Mouse (Mus musculus): ENCODE data around the gene Hist1h1e. TPM values are rescaled to one million over a fixed set of nuclear protein-coding genes. Genes with fewer than 3 reads are reported as not detected.
"Not testable (repeated sequence)": the region's sequence is repeated elsewhere in the genome, so short reads cannot be mapped to it uniquely, and the experiment has no call there.

Hist1h1e gene
- polyA plus RNA-seq, 1 experiment from 2014 or later, result 11.1 TPM

GRCm38 (mm10) chr13:23595622-23596372, 26.6 kb downstream of the Hist1h1e start:
- H3K4me3 ChIP-seq (ENCODE audit: low read depth, low read length), result no peak overlapping the region
- 73% methylated on average over 7 of the region's 7 CpGs for WGBS (ENCODE audit: insufficient replicate concordance)
- no peak for ATAC-seq (replicated peaks; ENCODE audit: insufficient number of reproducible peaks, low FRiP score, low TSS enrichment)

GRCm38 (mm10) chr13:23595185-23595584, 27.2 kb downstream of the Hist1h1e start:
- H3K4me1 ChIP-seq (ENCODE audit: control insufficient read depth, insufficient read depth, low read length), result peaks cover 5% of the 10 kb centered on the region; the same call in 1 of the 2 replicates
- H3K4me3 ChIP-seq (ENCODE audit: low read depth, low read length), result no peak overlapping the region
- WGBS (ENCODE audit: insufficient replicate concordance), result 65% methylated on average over 2 of the region's 2 CpGs
- no peaks in the 10 kb centered on the region for H3K9me3 ChIP-seq (replicated peaks; ENCODE audit: control insufficient read depth, low read length)
- no peak overlapping the region for H3K4me2 ChIP-seq
- no peak overlapping the region for H3K27ac ChIP-seq (ENCODE audit: low read depth, low read length)
- H3K27me3 ChIP-seq (ENCODE audit: control insufficient read depth, insufficient read depth, low read length), result no peaks in the 10 kb centered on the region
- no peak overlapping the region for H3K9ac ChIP-seq (ENCODE audit: low read depth, low read length)
- H3K36me3 ChIP-seq (ENCODE audit: control insufficient read depth, insufficient read depth, low read length), result no peaks in the 10 kb centered on the region
- no peak for ATAC-seq (replicated peaks; ENCODE audit: insufficient number of reproducible peaks, low FRiP score, low TSS enrichment)

More at GRCm38 (mm10) chr13:23595622-23596372, 26.6 kb downstream of the Hist1h1e start:
- Histone ChIP-seq H3K27me3 (ENCODE audit: control insufficient read depth, insufficient read depth, low read length) (no peaks in the 10 kb centered on the region), H3K9ac (ENCODE audit: low read depth, low read length) (no peak overlapping the region; the same call in 1 of the 2 replicates), H3K4me1 (ENCODE audit: control insufficient read depth, insufficient read depth, low read length) (peaks cover 5% of the 10 kb centered on the region; the same call in 1 of the 2 replicates), H3K27ac (ENCODE audit: low read depth, low read length) (no peak overlapping the region), H3K36me3 (ENCODE audit: control insufficient read depth, insufficient read depth, low read length) (no peaks in the 10 kb centered on the region), H3K9me3 (replicated peaks; ENCODE audit: control insufficient read depth, low read length) (no peaks in the 10 kb centered on the region), H3K4me2 (no peak overlapping the region)

- Histone ChIP-seq H3K4me1 (ENCODE audit: control insufficient read depth, insufficient read depth, low read length) (peaks cover 5% of the 10 kb centered on the region; the same call in 1 of the 2 replicates), H3K27me3 (ENCODE audit: control insufficient read depth, insufficient read depth, low read length) (no peaks in the 10 kb centered on the region), H3K27ac (ENCODE audit: low read depth, low read length) (no peak overlapping the region), H3K9me3 (replicated peaks; ENCODE audit: control insufficient read depth, low read length) (no peaks in the 10 kb centered on the region), H3K4me3 (ENCODE audit: low read depth, low read length) (no peak overlapping the region), H3K4me2 (no peak overlapping the region), H3K9ac (ENCODE audit: low read depth, low read length) (no peak overlapping the region), H3K36me3 (ENCODE audit: control insufficient read depth, insufficient read depth, low read length) (no peaks in the 10 kb centered on the region)
- 60% methylated on average over 5 of the region's 5 CpGs for WGBS (ENCODE audit: insufficient replicate concordance)
- ATAC-seq (replicated peaks; ENCODE audit: insufficient number of reproducible peaks, low FRiP score, low TSS enrichment), result no peak
Observed at GRCm38 (mm10) chr13:23593051-23593770, 29.1 kb downstream of the Hist1h1e start.

GRCm38 (mm10) chr13:23592614-23593013, 29.7 kb downstream of the Hist1h1e start:
- no peaks in the 10 kb centered on the region for H3K27me3 ChIP-seq (ENCODE audit: control insufficient read depth, insufficient read depth, low read length)
- WGBS (ENCODE audit: insufficient replicate concordance), result 89% methylated on average over 7 of the region's 7 CpGs
- H3K9me3 ChIP-seq (replicated peaks; ENCODE audit: control insufficient read depth, low read length), result no peaks in the 10 kb centered on the region
- H3K4me1 ChIP-seq (ENCODE audit: control insufficient read depth, insufficient read depth, low read length), result peaks cover 5% of the 10 kb centered on the region; the same call in 1 of the 2 replicates
- H3K4me3 ChIP-seq (ENCODE audit: low read depth, low read length), result no peak overlapping the region
- no peak overlapping the region for H3K9ac ChIP-seq (ENCODE audit: low read depth, low read length)
- H3K4me2 ChIP-seq, result no peak overlapping the region
- H3K27ac ChIP-seq (ENCODE audit: low read depth, low read length), result no peak overlapping the region
- H3K36me3 ChIP-seq (ENCODE audit: control insufficient read depth, insufficient read depth, low read length), result no peaks in the 10 kb centered on the region
- no peak for ATAC-seq (replicated peaks; ENCODE audit: insufficient number of reproducible peaks, low FRiP score, low TSS enrichment)

- H3K36me3 ChIP-seq (ENCODE audit: control insufficient read depth, insufficient read depth, low read length); ATAC-seq (replicated peaks; ENCODE audit: insufficient number of reproducible peaks, low FRiP score, low TSS enrichment); H3K27me3 ChIP-seq (ENCODE audit: control insufficient read depth, insufficient read depth, low read length); H3K27ac ChIP-seq (ENCODE audit: low read depth, low read length); H3K9ac ChIP-seq (ENCODE audit: low read depth, low read length); H3K9me3 ChIP-seq (replicated peaks; ENCODE audit: control insufficient read depth, low read length); H3K4me3 ChIP-seq (ENCODE audit: low read depth, low read length); H3K4me1 ChIP-seq (ENCODE audit: control insufficient read depth, insufficient read depth, low read length); H3K4me2 ChIP-seq: not testable (repeated sequence)
- WGBS (ENCODE audit: insufficient replicate concordance), result 65% methylated on average over 7 of the region's 7 CpGs
Observed at GRCm38 (mm10) chr13:23591886-23592285, 30.5 kb downstream of the Hist1h1e start.

- no peak for ATAC-seq (replicated peaks; ENCODE audit: insufficient number of reproducible peaks, low FRiP score, low TSS enrichment)
- H3K27ac ChIP-seq (ENCODE audit: low read depth, low read length), result no peak overlapping the region
- no peak overlapping the region for H3K9ac ChIP-seq (ENCODE audit: low read depth, low read length)
- 88% methylated on average over 7 of the region's 7 CpGs for WGBS (ENCODE audit: insufficient replicate concordance)
- no peak overlapping the region for H3K4me2 ChIP-seq
- no peaks in the 10 kb centered on the region for H3K36me3 ChIP-seq (ENCODE audit: control insufficient read depth, insufficient read depth, low read length)
- peaks cover 10% of the 10 kb centered on the region for H3K4me1 ChIP-seq (ENCODE audit: control insufficient read depth, insufficient read depth, low read length)
- H3K4me3 ChIP-seq (ENCODE audit: low read depth, low read length), result no peak overlapping the region
- H3K9me3 ChIP-seq (replicated peaks; ENCODE audit: control insufficient read depth, low read length), result no peaks in the 10 kb centered on the region
- no peaks in the 10 kb centered on the region for H3K27me3 ChIP-seq (ENCODE audit: control insufficient read depth, insufficient read depth, low read length)
Observed at GRCm38 (mm10) chr13:23591206-23591605, 31.2 kb downstream of the Hist1h1e start.

GRCm38 (mm10) chr13:23586940-23587225, 35.5 kb downstream of the Hist1h1e start:
- no peak for ATAC-seq (replicated peaks; ENCODE audit: insufficient number of reproducible peaks, low FRiP score, low TSS enrichment)
- Histone ChIP-seq H3K4me1 (ENCODE audit: control insufficient read depth, insufficient read depth, low read length) (peaks cover 16% of the 10 kb centered on the region; the same call in 1 of the 2 replicates), H3K9me3 (replicated peaks; ENCODE audit: control insufficient read depth, low read length) (no peaks in the 10 kb centered on the region), H3K36me3 (ENCODE audit: control insufficient read depth, insufficient read depth, low read length) (no peaks in the 10 kb centered on the region), H3K27ac (ENCODE audit: low read depth, low read length) (peak overlapping the region; percentile 96), H3K27me3 (ENCODE audit: control insufficient read depth, insufficient read depth, low read length) (no peaks in the 10 kb centered on the region), H3K4me2 (peak overlapping the region; percentile 69), H3K4me3 (ENCODE audit: low read depth, low read length) (peak overlapping the region; percentile 36), H3K9ac (ENCODE audit: low read depth, low read length) (peak overlapping the region; percentile 71)
- 12% methylated on average over 1 of the region's 1 CpGs for WGBS (ENCODE audit: insufficient replicate concordance)

GRCm38 (mm10) chr13:23586099-23586939, 36.0 kb downstream of the Hist1h1e start:
- no peak for ATAC-seq (replicated peaks; ENCODE audit: insufficient number of reproducible peaks, low FRiP score, low TSS enrichment)
- no peaks in the 10 kb centered on the region for H3K36me3 ChIP-seq (ENCODE audit: control insufficient read depth, insufficient read depth, low read length)
- H3K27ac ChIP-seq (ENCODE audit: low read depth, low read length), result peak overlapping the region; percentile 96
- no peaks in the 10 kb centered on the region for H3K27me3 ChIP-seq (ENCODE audit: control insufficient read depth, insufficient read depth, low read length)
- peak overlapping the region; percentile 69 for H3K4me2 ChIP-seq
- peak overlapping the region; percentile 71 for H3K9ac ChIP-seq (ENCODE audit: low read depth, low read length)
- peaks cover 18% of the 10 kb centered on the region; the same call in 1 of the 2 replicates for H3K4me1 ChIP-seq (ENCODE audit: control insufficient read depth, insufficient read depth, low read length)
- WGBS (ENCODE audit: insufficient replicate concordance), result 3% methylated on average over 22 of the region's 22 CpGs
- H3K9me3 ChIP-seq (replicated peaks; ENCODE audit: control insufficient read depth, low read length), result no peaks in the 10 kb centered on the region
- H3K4me3 ChIP-seq (ENCODE audit: low read depth, low read length), result peak overlapping the region; percentile 36
